Mouse (Mus musculus) stomach, embryonic 16.5 days (tissue): ENCODE data around the gene Pygm. TPM values are rescaled to one million over a fixed set of nuclear protein-coding genes. Genes with fewer than 3 reads are reported as not detected.

Source experiments
- ATAC-seq: fragments of 200-750 bp; cut with Nextera tagmentation; 2 replicates; pipeline ENCODE4 v1.8.0; 2017; ENCODE audit warnings: moderate number of reproducible peaks, moderate TSS enrichment; ENCODE audit not compliant: insufficient read depth, low FRiP score
- H3K27ac ChIP-seq: fragments of 300-500 bp; sonication (generic); 2 replicates; pipeline ENCODE4 v1.5.1; 2014; ENCODE audit warnings: low read length
- H3K27me3 ChIP-seq: fragments of 300-500 bp; sonication (generic); 2 replicates; pipeline ENCODE4 v1.6.1; 2014; ENCODE audit warnings: low read length, control low read depth, mixed read lengths; ENCODE audit not compliant: control insufficient read depth, insufficient read depth
- H3K36me3 ChIP-seq: fragments of 300-500 bp; sonication (generic); 2 replicates; pipeline ENCODE4 v1.6.1; 2014; ENCODE audit warnings: low read length; ENCODE audit not compliant: control insufficient read depth, insufficient read depth
- H3K4me1 ChIP-seq: fragments of 300-500 bp; sonication (generic); 2 replicates; pipeline ENCODE4 v1.6.1; 2014; ENCODE audit warnings: low read length, control low read depth, mixed read lengths; ENCODE audit not compliant: control insufficient read depth, insufficient read depth
- H3K4me2 ChIP-seq: fragments of 300-500 bp; sonication (generic); 2 replicates; pipeline ENCODE4 v1.6.1; 2014; ENCODE audit warnings: low read depth, low read length, mixed read lengths
- H3K4me3 ChIP-seq: fragments of 300-500 bp; sonication (generic); replicated peaks from 2 replicates; pipeline ENCODE4 v1.5.1; 2014; ENCODE audit warnings: mild to moderate bottlenecking, low read length
- H3K9ac ChIP-seq: fragments of 300-500 bp; sonication (generic); 2 replicates; pipeline ENCODE4 v1.6.1; 2014; ENCODE audit warnings: low read length
- H3K9me3 ChIP-seq: fragments of 300-500 bp; sonication (generic); replicated peaks from 2 replicates; pipeline ENCODE4 v1.6.1; 2016; ENCODE audit warnings: low read length, control low read depth; ENCODE audit not compliant: control insufficient read depth
- WGBS: fragments of 180-500 bp; shearing (Covaris S2); extraction: QIAGEN DNeasy Blood & Tissue Kit; methylation state at CpG from one replicate; pipeline ENCODE4 v1.1.7; 2014; 5-methylcytosine and 5-hydroxymethylcytosine counted together
- polyA plus RNA-seq: library from polyadenylated mRNA; unstranded; fragments of >200 nt; fragmentation: Nextera tagmentation; extraction: Ambion mirVana; gene quantifications from 2 replicates; pipeline ENCODE4 v1.2.1, GENCODE M21; 2015

The Pygm gene
- polyA plus RNA-seq, 1 experiment from 2014 or later, result 55.0 TPM

GRCm38 (mm10) chr19:6377327-6378040 is 6.7 kb upstream of the Pygm start:
- Histone ChIP-seq H3K36me3 (peaks cover 41% of the 10 kb centered on the region), H3K9me3 (no peaks in the 10 kb centered on the region), H3K4me3 (no peak overlapping the region), H3K9ac (no peak overlapping the region), H3K4me2 (no peak overlapping the region), H3K4me1 (no peaks in the 10 kb centered on the region), H3K27me3 (no peaks in the 10 kb centered on the region), H3K27ac (no peak overlapping the region)
- ATAC-seq, result no peak
- WGBS, result 79% methylated on average over 11 of the region's 11 CpGs

- 85% methylated on average over 9 of the region's 9 CpGs for WGBS
- Histone ChIP-seq H3K27ac (no peak overlapping the region), H3K4me3 (no peak overlapping the region), H3K27me3 (no peaks in the 10 kb centered on the region), H3K9me3 (no peaks in the 10 kb centered on the region), H3K4me2 (no peak overlapping the region), H3K36me3 (peaks cover 26% of the 10 kb centered on the region), H3K4me1 (peaks cover 17% of the 10 kb centered on the region), H3K9ac (no peak overlapping the region)
- no peak for ATAC-seq
Measured at GRCm38 (mm10) chr19:6380411-6381166, 3.6 kb upstream of the Pygm start.

- Histone ChIP-seq H3K4me1 (peaks cover 19% of the 10 kb centered on the region), H3K9me3 (no peaks in the 10 kb centered on the region), H3K4me3 (no peak overlapping the region), H3K36me3 (peaks cover 19% of the 10 kb centered on the region), H3K4me2 (no peak overlapping the region), H3K27ac (no peak overlapping the region), H3K27me3 (no peaks in the 10 kb centered on the region), H3K9ac (no peak overlapping the region)
- ATAC-seq, result no peak
- WGBS, result 96% methylated on average over 5 of the region's 5 CpGs
Measured at GRCm38 (mm10) chr19:6381238-6381637, 3.0 kb upstream of the Pygm start.

GRCm38 (mm10) chr19:6382323-6382924 is 1.8 kb upstream of the Pygm start:
- no peak overlapping the region for H3K27ac ChIP-seq
- no peak for ATAC-seq
- no peaks in the 10 kb centered on the region for H3K9me3 ChIP-seq

GRCm38 (mm10) chr19:6383470-6383869 is 729 bp upstream of the Pygm start:
- peak overlapping the region; percentile 36 for H3K27ac ChIP-seq
- H3K4me3 ChIP-seq, result no peak overlapping the region
- no peak overlapping the region for H3K4me2 ChIP-seq
- H3K9ac ChIP-seq, result no peak overlapping the region
- H3K27me3 ChIP-seq, result no peaks in the 10 kb centered on the region
- 38% methylated on average over 5 of the region's 5 CpGs for WGBS
- no peaks in the 10 kb centered on the region for H3K9me3 ChIP-seq
- no peak for ATAC-seq
- peaks cover 19% of the 10 kb centered on the region for H3K4me1 ChIP-seq
- H3K36me3 ChIP-seq, result no peaks in the 10 kb centered on the region

More at GRCm38 (mm10) chr19:6382323-6382924, 1.8 kb upstream of the Pygm start:
- no peak overlapping the region for H3K9ac ChIP-seq
- H3K4me1 ChIP-seq, result peaks cover 19% of the 10 kb centered on the region
- peaks cover 7% of the 10 kb centered on the region; the same call in 1 of the 2 replicates for H3K36me3 ChIP-seq
- H3K27me3 ChIP-seq, result no peaks in the 10 kb centered on the region
- H3K4me3 ChIP-seq, result no peak overlapping the region
- WGBS, result 68% methylated on average over 4 of the region's 4 CpGs
- H3K4me2 ChIP-seq, result no peak overlapping the region

- no peaks in the 10 kb centered on the region for H3K36me3 ChIP-seq
- H3K4me3 ChIP-seq, result peak overlapping the region; percentile 19; the same call in 1 of the 2 replicates
- 0 out of 2 replicates have a peak overlapping the region, but pooled peaks have one; percentile 36 for H3K27ac ChIP-seq
- H3K9ac ChIP-seq, result peak overlapping the region; percentile 58
- peak overlapping the region; percentile 46 for H3K4me2 ChIP-seq
- 64% methylated on average over 11 of the region's 11 CpGs for WGBS
- no peaks in the 10 kb centered on the region for H3K27me3 ChIP-seq
- ATAC-seq, result no peak
- H3K9me3 ChIP-seq, result no peaks in the 10 kb centered on the region
- peaks cover 22% of the 10 kb centered on the region for H3K4me1 ChIP-seq
Measured at GRCm38 (mm10) chr19:6384954-6385353, 755 bp downstream of the Pygm start.

GRCm38 (mm10) chr19:6385419-6385818 is 1.2 kb downstream of the Pygm start:
- no peak for ATAC-seq
- 0 out of 2 replicates have a peak overlapping the region, but pooled peaks have one; percentile 13 for H3K4me2 ChIP-seq

GRCm38 (mm10) chr19:6385821-6386220 is 1.6 kb downstream of the Pygm start:
- 76% methylated on average over 7 of the region's 7 CpGs for WGBS
- no peaks in the 10 kb centered on the region for H3K27me3 ChIP-seq
- no peak overlapping the region for H3K4me2 ChIP-seq
- no peak overlapping the region for H3K9ac ChIP-seq
- no peak overlapping the region for H3K4me3 ChIP-seq
- no peak for ATAC-seq
- peaks cover 22% of the 10 kb centered on the region for H3K4me1 ChIP-seq
- H3K36me3 ChIP-seq, result no peaks in the 10 kb centered on the region
- H3K27ac ChIP-seq, result no peak overlapping the region
- H3K9me3 ChIP-seq, result no peaks in the 10 kb centered on the region

More at GRCm38 (mm10) chr19:6385419-6385818, 1.2 kb downstream of the Pygm start:
- H3K27me3 ChIP-seq, result no peaks in the 10 kb centered on the region
- H3K4me3 ChIP-seq, result no peak overlapping the region
- no peaks in the 10 kb centered on the region for H3K36me3 ChIP-seq
- H3K9me3 ChIP-seq, result no peaks in the 10 kb centered on the region
- no peak overlapping the region for H3K9ac ChIP-seq
- 74% methylated on average over 5 of the region's 5 CpGs for WGBS
- H3K4me1 ChIP-seq, result peaks cover 22% of the 10 kb centered on the region
- no peak overlapping the region for H3K27ac ChIP-seq

- Histone ChIP-seq H3K9ac (no peak overlapping the region), H3K27me3 (no peaks in the 10 kb centered on the region), H3K4me2 (no peak overlapping the region), H3K4me3 (no peak overlapping the region), H3K4me1 (peaks cover 22% of the 10 kb centered on the region), H3K36me3 (no peaks in the 10 kb centered on the region), H3K27ac (no peak overlapping the region), H3K9me3 (no peaks in the 10 kb centered on the region)
- no peak for ATAC-seq
- 68% methylated on average over 9 of the region's 9 CpGs for WGBS
Measured at GRCm38 (mm10) chr19:6386234-6386633, 2.0 kb downstream of the Pygm start.
